Mouse (Mus musculus) liver, adult (tissue): ENCODE data around the gene Phactr2.

Experiments
- GATA4 ChIP-seq: IDR thresholded peaks from 2 replicates; pipeline ENCODE4 v1.6.1; 2014; ENCODE audit warnings: mild to moderate bottlenecking, low read length; ENCODE audit not compliant: insufficient replicate concordance

Gene Phactr2

DNA sequence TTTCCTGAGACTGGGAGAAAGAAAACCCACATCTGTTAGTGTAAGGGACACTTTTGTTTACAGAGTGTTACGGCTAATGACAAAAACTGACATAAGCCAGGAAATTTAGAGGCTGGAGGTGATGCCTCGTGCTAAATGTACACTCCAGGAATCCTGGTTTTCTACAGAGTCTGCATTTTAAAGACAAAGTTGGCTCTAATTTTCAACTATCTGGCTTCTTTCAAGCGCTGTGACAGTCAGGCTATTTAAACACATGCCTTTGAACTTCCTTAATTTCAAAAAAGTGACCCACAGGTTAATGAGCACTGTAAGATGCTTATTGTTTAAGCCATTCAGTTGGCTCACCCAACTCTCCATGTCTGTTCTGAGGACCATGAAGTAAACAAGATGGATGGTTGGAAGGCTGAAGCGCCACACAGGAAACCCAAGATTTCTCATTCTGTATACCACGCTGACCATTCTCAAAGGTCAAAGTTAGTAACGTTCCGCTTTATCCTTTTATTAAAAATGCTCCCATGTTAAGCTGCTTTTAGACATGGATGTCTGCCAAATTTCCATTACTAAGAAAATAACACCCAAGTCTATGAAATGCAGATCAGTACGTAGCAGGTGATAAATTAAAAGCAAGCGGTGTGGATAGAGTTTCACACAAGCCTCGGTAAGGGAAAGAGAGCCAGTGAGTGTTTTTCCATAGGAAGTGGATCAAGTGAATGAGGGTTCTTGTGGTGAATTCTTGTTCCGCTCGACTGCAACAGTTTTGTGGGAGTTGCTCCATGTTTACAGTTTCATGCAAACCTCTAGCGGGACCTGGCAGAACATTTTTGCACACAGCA is 97.6 kb downstream of the Phactr2 start:
- TF ChIP-seq GATA4 = no peak

DNA sequence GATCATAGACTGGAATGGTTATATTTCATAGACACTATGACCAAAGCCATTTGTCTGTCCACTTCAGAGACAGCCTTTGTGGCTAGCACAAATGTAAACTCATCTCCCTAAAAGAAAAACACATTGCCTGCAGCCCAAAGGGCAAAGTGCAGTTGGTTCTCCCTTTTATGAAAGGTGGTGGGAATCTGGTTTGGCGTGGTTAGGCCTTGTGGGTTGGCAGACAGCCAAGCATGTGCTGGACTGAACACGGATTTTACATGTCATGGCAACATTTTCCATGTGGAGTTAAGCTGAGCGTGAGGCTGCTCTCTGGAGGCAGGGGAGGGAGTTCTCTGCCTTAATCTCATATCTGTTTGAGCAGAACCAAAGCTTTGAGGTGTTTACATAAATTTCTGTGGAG is 98.4 kb downstream of the Phactr2 start:
- no peak for TF ChIP-seq GATA4

DNA sequence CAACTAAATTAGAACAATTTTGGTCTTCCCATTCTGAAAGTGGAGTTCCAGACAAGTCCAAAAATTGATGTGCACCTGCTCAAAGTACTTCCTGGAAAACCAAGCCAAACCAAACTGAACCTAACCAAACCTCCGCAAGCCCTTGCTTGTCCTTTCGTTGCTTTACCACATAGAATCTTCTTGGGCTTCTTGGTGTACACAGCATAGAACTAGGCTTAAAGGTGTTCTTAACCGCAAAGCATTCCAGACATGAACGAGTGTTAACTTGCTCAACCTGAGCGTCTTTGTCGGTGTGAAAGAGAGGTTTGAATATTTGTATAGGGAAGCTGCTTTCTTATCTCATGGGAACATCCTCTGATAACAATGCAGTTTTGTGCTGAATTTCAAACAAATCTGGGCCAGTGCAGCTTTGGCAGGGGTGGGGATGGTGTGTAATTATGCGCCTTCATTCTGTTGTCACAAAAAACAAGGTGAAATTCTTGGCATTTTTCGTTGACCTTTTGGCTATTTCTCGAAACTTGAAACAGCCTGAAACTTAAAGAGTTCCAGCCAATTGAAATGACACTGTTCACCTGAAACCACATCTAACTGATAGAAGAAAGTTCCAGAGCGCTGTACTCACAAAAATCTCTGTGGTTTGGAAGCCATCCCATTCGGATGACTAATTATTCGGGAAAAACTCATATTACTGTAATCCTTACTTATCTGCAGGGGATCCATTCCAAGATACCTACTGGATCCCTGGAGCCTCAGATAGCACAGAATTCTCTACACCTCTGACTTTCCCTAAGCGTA is 104.4 kb downstream of the Phactr2 start:
- no peak for TF ChIP-seq GATA4

DNA sequence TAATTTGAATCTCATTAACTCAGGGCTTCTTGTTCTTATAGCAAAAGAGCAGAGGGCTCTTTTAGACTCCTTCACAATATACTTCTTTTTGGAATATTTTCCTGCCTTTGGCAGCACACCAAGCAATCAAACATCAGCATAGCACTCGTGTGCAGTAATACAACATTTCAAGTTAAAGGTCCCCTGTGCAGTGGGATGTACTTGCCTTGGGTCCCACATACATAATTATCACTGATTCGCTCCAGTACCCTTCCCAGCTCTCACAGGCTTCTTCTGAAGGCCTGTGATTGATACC is 110.0 kb downstream of the Phactr2 start:
- no peak for TF ChIP-seq GATA4

DNA sequence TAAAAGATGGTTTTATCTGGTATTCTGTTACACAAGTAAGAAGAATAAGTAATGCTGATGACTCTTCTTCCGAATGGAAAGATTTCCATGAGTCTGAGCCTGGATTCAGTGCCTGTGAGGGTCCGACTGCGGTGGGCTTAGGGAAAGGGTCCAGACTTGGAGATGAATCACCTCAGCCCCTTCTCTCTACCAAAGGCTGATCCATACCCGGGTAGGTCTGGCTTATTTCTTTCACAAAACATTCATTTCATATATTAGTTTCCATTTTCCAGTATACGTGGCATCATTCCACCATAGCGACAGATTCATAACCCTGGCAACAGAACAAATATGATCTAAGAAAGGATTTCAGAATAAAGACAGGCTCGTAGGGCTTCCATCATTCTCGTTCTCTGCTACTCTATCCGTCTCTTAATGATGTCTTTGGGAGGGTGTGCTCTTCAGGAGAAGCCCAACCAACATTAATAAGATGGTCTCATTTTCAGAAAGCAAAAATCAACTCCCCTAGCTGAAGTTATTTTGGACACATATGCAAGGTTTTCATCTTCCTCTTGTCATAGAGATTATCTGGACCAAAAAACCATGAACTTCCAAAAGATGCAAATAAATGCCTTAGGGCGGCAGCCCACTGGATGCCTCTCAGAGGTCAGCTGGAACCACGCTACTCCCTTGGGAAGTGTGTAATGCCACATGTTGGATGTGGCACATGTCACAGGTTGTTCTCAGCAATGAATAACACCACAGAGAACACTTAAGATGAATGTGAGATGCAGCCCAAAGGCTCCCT is 110.5 kb downstream of the Phactr2 start:
- TF ChIP-seq GATA4 = no peak

DNA sequence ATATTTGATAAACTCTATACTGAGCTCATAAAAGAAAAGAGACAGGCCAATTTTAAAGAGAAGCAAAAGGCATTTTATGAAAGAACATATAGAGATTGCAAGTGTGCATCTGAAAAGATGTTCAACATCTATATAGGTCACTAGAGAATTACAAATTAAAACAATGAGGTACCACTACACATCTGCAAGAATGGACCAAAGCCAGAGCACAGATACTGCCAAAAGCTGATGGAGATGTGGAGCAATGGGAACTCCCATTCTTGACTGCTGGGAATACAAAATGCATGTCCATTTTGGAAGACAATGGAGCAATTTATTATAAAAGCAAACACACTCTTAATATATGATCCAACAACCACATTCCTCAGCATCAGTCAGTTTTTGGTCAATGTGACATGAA is 113.3 kb downstream of the Phactr2 start:
- no peak for TF ChIP-seq GATA4

DNA sequence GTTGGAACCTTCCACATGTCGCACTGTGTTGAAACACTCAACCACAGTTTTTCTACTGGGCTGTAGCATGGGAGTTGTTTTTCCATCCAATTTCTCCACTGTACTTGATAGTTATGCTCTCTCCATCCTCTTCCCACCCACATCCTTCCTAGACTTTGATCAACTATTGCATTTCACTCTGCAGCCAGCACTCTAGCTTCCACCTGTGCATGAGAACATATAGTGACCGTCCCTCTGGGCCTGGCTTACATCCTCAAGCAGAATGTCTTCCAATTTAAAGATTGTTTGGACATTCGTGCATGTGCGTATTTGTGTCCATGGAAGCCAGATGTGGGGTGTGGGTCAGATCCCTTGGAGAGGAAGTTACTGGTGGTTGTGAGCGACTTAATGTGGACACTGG is 114.4 kb downstream of the Phactr2 start:
- TF ChIP-seq GATA4 = no peak

DNA sequence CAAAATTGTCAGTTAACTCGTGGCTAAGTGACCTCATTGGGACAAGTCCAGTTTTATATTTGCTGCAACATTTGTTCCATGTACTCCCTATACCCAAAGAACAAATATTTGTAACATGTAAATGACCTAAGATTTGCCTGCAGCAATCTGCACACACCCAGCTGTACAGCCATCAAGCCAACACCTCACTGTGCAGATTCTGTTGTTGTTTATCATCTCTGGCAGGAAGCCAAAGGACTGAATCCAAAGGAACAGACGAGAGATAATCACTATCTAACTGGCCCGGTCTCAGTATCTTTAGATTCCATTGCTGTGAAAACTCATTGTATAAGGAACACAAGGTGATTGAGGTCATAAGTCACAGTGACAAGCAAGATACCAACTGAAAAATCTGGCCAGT is 115.5 kb downstream of the Phactr2 start:
- TF ChIP-seq GATA4 = peak; percentile 56; the same call in 1 of the 2 replicates

DNA sequence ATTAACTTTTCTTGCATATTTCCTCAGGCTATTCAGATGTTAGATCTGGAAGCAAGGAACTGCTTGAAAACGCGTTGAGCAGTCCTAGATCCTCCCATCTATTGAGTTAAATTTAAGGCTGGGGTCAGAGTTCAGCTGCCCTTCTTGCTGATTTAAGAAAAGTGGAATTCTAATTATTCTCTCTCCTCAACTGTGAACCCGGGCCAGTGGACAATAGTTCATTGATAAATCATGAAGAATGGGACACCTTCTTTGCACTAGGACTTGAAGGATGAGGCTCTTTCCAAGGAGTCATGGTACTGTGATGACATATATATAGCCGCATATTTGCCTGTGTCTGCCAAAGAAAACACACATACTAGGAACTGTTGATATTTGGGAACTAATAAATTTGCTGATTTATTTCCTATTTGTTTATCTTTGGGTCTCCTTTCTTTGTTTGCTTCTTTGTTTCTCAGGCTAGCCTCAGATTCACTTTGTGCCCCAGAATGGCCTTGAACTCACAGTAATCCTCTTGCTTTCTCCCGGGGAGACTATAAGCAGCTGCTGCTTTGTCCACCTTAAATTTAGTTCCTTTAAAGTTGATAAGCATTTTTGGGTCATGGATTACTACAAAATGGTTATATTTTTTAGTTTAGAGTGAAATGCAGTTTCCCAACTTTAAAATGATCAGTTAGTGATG is 127.5 kb downstream of the Phactr2 start:
- TF ChIP-seq GATA4 = no peak

DNA sequence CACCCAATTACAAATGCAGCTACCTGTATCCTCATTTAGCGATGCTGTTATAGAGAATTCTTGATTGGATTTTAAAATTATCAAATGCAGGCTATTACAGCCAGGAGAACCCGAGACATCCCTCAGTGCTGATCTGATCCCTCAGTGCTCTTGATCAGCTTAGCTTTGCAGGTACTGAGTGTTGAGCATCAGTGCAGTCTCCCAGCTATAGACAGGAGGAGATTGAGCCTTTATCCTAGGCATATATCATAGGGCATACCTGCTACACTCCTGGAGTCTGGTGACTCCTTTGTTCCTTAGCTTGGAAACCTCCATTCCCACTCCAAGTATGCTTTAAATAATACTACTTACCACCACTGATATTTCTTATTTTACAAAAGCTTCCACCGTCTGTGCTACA is 133.6 kb downstream of the Phactr2 start:
- TF ChIP-seq GATA4 = no peak

DNA sequence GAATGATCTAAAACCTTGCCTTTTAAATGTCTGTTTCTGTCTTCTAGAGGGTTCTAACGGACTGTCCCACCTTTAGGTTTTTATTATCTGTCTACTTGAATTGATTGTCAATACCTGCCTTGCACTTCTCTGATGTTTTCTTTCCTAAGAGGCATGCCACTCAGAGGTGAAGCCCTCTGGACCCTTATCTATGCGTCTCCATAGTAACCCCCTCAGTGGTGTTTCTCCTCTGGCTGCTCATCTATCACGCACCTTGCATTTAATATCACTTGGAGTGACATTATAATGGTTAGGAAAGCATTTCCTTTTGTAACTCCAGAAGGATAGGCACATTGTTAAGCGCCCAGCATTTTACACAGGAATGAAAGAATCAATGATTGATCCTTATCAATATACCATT is 137.2 kb downstream of the Phactr2 start:
- no peak for TF ChIP-seq GATA4

DNA sequence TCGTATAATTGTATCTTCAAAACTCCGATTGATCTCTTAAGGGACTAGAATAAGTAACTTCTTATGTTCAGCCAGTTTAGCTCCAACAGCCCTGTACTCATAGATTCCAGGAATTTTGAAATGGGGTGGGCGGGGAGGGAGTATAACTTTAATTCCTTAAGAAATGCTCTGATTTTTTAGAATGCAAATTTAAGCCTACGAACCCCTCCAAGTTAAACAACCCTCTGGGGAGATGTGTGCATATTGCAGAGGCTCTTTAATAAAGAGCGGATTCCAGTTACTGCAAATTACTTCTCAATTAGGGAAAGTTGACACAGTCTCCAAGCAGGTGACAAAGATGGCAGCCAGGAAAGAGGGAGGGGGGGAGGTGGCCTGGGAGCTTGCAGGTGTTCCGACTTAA is 138.4 kb downstream of the Phactr2 start:
- TF ChIP-seq GATA4 = no peak

DNA sequence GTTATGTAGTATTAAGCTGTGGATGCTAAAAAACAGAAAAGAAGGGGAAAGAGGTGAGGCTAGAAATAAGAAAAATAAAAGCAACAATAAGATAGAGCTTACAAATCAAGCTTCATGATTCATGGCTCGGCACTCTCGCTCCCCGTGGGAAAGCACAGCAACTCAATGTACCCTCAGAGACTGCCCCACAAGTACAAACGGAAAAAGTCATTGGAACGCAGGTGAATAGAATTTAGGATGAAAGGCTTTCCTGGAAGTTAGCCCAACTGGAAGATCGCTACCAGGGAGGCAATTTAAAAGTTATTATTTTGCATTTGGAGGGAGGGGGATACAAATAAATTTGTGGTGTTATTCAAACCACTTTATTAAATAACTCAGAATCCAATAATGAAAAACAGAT is 138.9 kb downstream of the Phactr2 start:
- TF ChIP-seq GATA4 = no peak

DNA sequence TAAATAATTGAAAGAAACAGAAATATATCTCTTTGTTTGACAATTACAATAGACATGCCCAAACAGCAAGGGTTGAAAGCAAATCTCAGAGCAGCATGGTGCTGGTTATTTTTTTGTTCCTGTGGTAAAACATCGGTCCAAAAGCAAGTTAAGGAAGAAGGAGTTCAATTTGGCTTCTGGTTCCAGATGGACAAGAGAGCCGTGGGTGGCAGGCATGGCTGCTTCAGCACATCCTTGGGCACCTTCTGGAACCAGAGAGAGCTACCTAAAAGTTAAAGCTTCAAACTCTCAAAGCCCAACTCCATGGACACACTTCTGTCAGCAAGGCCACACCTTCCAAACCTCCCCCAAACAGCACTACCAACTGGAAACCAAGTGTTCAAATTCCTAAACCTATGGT is 140.4 kb downstream of the Phactr2 start:
- TF ChIP-seq GATA4 = no peak

DNA sequence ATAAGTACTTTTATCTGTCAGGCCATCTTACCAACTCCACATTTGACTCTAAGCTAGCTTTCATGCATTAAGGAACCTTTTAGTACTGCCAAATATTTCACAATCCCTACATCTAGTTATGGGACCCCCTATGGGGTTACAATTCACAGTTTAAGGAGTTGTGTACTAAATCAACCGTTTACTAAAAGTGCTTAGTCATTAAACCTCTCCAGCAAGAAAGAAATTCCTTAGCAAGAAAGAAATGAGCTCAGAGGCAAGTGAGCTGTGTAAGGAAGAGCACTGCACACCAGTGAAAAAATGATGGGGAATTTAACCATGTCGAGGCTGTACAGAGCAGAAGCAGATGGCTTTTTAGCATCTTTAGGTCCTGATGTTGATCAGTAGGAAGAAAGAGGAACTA is 141.2 kb downstream of the Phactr2 start:
- no peak for TF ChIP-seq GATA4

DNA sequence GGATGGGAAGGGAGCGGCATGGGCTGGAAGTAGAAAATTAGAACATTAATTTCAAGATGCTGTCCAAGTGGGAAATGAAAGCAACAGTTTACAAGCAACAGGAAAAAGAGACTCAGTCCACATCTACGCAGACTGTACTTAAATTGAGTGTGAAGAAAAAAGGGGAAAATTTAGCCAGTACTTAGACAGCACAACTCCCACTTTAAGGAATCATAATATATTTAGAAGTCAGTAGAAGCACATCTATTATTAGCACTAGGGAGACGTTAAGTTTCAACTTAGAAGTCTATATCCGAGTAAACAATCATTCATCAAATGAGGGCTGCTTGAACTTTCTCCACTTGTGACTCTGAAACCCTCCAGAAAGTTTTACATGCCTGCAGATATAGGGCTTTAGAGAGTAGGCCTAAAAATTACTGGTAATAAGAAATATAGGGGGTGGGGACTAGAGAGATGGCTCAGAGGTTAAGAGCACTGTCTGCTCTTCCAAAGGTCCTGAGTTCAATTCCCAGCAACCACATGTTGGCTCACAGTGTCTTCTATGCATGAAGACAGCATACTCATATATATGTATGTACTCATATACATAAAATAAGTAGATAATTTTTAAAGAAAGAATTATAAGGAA is 142.7 kb downstream of the Phactr2 start:
- no peak for TF ChIP-seq GATA4
